Mouse (Mus musculus) retina, postnatal 1 day (tissue): ENCODE data around the gene Sgms2.
"Not testable (repeated sequence)": the region's sequence is repeated elsewhere in the genome, so short reads cannot be mapped to it uniquely, and the experiment has no call there.

ENCODE experiments used
- DNase-seq: peaks from one replicate; pipeline ENCODE4 v3.0.0-alpha.2; 2012

Sgms2 gene

DNA sequence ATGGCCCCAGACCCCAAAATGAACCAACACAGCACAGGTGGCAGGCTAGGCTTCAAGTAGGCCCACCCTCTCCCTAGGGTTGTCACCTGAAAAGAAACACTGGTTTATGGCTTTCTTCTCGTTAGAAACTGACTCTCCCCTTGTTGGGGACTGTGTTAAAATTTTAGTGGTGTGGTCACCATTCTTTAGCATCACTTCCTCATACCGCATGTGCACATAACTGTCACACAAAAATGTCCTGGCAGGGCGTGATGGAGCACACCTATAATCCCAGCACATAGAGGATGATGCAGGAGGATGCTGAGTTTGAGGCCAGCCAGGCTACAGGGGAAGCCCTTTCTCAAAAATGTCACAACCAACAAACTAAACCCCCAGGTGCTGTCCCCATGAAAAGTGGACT lies 133.6 kb downstream of the Sgms2 start:
- no peak for DNase-seq

DNA sequence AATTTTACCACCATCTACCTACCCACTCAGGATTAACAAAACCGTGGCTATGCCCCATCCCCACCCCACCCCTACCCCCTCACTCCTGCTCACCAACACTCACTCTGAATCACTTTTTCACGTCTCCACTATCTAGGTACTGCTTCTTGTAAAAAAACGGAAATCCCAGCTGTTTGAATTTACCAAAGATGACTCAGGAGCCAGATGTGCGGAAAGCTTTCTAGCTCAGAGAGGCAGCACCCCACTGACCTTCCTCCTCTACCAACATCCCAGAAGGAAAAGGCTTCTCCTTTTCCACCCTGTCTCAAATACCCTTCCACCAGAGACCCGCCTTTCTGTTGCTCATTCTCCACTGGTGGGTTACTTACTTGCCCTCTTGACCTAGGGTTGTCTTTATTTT lies 135.2 kb downstream of the Sgms2 start:
- no peak for DNase-seq

GRCm38 (mm10) chr3:131350539-131350938 lies 140.7 kb downstream of the Sgms2 start:
- DNase-seq, result no peak

- DNase-seq, result no peak
These were observed 142.2 kb downstream of the Sgms2 start for GRCm38 (mm10) chr3:131349013-131349412.

GRCm38 (mm10) chr3:131348579-131348950 lies 142.6 kb downstream of the Sgms2 start:
- DNase-seq, result no peak

- DNase-seq, result peak; percentile 52
These were observed 143.2 kb downstream of the Sgms2 start for GRCm38 (mm10) chr3:131347831-131348578.

- DNase-seq, result no peak
These were observed 145.3 kb downstream of the Sgms2 start for GRCm38 (mm10) chr3:131345903-131346302.

DNA sequence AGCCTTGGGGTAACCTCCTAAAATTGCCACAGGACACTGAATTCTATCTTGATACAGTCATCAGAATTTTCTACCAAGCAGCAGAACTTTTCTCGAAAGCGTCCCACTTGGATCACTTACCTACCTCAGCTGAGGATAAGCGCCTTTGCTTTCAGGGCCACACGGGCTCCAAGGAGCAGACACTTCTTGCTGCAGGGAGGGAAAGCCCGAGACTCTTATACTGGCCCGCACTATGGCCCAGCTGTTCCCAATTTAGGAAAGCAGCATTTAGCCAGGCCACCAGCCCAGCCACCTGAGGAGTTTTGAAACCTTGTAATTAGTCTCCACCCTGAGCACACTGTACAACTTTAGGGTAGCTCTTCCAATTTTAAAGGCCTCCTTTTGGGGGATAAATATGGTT lies 147.9 kb downstream of the Sgms2 start:
- DNase-seq, result no peak

GRCm38 (mm10) chr3:131340885-131341284 lies 150.3 kb downstream of the Sgms2 start:
- DNase-seq, result no peak

GRCm38 (mm10) chr3:131339280-131339679 lies 151.9 kb downstream of the Sgms2 start:
- no peak for DNase-seq

DNA sequence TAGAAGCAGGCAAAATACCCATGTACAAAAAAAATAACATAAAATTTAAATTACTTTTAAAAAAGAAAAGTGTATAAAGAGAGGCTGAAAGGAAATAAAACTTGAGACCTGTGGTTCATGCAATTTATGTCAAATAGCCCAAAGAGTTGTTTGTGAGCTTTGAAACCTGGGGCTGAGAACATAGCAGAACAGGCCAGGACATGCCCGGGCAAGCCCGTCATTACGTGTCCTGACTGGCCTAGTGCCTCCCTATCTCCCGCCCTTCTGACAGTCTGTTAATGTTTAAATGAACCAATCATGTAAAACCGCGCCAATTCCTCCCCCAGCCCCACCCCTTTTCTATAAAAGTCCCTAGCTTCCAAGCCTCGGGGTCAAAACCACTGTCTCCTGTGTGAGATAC lies 153.5 kb downstream of the Sgms2 start:
- not testable (repeated sequence) for DNase-seq

DNA sequence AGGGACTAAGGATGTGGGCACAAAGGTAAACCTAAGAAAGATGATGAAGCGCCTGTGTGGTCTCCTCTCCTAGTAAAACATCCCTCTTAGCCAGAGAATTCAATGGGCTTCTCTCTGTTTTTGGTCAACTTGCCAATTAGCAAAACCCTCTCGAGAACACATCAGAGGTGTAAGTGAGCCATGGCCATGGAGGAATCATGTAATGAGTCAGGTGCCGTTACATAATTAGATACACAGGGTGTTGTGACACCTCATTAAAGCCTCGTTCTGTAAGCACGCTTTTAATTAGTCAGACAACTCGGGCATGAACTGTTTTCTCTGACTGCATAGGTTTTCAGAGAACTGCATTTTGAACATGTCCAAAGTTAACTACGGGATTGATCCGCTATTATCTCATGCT lies 154.6 kb downstream of the Sgms2 start:
- peak; percentile 35 for DNase-seq

DNA sequence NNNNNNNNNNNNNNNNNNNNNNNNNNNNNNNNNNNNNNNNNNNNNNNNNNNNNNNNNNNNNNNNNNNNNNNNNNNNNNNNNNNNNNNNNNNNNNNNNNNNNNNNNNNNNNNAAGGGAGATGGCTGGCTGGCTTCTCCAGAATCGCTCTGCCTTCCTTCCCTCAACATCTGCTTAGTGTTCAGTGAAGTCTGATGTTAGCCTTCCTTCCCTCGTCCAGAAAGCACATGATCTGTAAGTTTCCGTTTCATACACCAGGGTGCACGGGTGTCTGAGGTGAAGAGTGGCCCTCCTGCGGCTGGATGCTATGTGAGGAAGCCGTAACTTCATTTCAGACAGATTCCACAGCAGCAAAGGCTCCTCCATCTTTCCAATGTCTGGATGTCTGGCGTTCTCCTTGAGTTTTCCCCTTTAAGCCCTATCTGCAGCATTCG lies 156.1 kb downstream of the Sgms2 start:
- DNase-seq, result no peak

GRCm38 (mm10) chr3:131327189-131327588 lies 164.0 kb downstream of the Sgms2 start:
- DNase-seq, result peak; percentile 15

DNA sequence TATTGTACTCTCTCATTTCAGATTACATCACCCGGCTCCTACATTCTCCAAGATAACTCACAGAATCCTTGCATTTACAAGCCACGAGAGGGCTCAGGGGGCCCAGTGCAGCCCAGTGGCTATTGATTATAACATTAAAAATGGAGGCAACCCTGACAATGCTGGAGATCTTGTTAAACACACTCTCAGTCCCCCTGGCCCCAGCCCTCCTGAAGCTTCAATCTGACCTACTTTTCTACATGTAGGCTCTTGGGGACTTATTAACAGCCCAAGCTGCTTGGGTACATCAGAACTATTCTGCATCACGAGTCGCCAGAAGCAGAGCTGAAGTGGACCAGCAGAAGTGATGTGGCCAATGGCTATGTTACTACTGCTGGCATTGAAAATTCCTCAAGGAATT lies 164.6 kb downstream of the Sgms2 start:
- peak; percentile 56 for DNase-seq

DNA sequence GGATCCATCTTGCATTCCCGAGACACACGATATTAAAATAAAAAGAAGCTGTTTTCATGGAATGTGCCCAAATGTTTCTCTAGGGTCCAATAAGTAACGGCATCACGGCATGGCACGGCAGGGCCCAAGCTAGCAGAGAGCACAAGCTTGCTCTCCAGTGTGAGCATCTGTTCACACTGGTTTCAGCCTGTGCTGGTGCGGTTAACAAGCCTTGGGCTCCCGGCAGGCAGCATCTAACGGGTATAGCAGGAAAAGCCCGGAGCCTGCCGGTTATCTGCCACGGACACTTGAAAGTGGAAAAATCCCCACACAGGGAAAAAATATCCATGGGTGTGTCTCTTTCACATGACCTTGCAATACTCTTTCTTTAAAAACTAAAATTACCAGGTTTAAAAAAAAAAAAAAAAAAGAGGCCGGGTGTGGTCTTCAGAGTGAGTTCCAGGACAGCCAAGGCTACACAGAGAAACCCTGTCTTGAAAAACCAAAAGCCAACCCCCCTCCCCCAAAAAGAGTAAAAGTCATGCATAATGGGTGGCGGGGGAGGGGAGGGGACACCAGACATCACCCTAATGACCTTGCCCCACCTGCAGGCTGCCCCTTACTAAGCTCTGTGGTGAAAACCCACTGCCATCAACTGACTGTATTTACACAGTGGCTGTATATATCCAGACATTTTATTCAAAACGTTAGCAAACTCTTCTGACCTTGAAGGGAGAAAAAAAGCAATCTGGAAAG lies 169.0 kb downstream of the Sgms2 start:
- DNase-seq, result no peak

DNA sequence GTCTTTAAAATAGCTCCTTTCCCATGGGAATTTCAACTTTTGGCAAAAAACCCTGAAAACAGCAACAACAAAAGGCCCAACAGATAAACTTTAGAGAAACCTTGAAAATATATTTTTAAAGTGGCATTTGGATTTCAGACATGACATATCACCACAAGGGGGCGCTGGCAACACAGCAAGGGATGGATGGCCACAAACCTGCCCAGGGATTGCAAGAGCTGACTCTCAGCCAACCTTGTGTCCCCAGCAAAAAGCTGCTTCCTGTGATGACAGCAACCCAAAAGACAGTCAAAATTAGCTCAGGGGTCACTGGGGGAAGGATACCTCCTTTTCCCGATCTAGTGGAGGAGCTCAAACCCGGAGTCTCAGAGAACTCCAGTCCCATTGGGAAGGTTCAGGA lies 171.0 kb downstream of the Sgms2 start:
- peak; percentile 85 for DNase-seq

- peak; percentile 27 for DNase-seq
These were observed 173.0 kb downstream of the Sgms2 start for GRCm38 (mm10) chr3:131318211-131318610.

GRCm38 (mm10) chr3:131317126-131317525 lies 174.1 kb downstream of the Sgms2 start:
- DNase-seq, result no peak

- DNase-seq, result peak; percentile 82
These were observed 175.2 kb downstream of the Sgms2 start for GRCm38 (mm10) chr3:131315957-131316510.

GRCm38 (mm10) chr3:131312340-131312739 lies 178.9 kb downstream of the Sgms2 start:
- no peak for DNase-seq

GRCm38 (mm10) chr3:131310572-131310971 lies 180.6 kb downstream of the Sgms2 start:
- DNase-seq, result no peak

DNA sequence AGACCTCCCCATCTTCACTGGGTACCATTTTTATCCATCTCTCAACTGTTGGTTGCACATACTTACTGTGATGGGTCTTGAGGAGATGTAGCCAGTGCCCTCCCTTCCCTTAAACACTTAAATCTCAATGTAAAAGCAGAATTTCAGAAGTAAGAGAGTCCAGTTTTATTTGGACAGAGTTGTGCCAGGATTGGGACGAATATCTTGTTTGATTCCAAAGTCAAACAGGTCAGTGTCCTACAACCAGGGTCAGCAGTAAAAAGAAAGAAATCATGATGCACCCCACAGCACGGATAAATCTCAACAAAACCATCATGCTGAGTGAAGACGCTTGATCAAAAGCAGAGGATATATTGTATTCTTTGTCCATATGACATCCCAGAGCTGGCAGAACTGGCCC lies 183.4 kb downstream of the Sgms2 start:
- no peak for DNase-seq

DNA sequence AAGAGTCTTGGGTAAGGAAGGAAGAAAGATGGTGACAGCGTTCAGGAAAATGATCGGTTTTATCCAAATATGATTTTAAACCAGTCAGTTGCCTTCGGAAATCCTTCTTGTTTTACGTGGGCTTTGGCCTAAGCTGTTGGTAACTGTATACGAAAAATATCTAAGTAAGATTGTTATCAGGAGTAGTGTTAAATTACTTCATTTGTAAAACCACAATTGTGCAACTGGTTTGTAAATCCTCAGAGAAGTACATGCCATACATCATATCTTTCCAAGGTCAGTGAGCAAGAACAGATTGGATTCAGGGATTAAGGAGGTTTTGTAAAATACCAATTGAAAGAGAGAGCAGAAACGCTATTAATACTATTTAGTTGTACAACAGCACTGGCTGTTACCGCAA lies 185.0 kb downstream of the Sgms2 start:
- DNase-seq, result no peak
